Mouse (Mus musculus): ENCODE data around the gene Lpp. TPM values are rescaled to one million over a fixed set of nuclear protein-coding genes. Genes with fewer than 3 reads are reported as not detected.

The Lpp gene
- polyA plus RNA-seq, 1 experiment = 0.09 TPM

DNA sequence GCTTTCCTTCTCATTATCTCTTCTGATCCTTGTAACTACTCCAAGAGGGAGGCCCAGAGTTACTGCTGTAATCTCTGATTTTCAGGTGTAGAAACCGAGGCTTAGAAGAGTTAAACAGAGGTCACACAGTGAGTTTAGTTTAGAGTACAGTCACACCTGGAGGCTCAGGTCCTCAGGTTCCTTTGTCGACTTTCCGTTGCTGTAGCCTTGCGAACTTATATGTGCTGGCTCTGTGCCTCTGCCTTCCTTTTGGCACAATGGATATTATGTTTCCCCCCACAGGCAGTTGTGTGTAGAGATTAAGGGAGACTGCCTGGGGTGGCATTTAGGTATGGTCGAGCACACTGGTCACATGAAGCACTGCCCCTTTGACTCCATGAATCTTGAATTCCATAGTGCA lies 50.2 kb downstream of the Lpp start:
- Histone ChIP-seq H3K36me3 (replicated peaks; ENCODE audit: low read length) (no peaks in the 10 kb centered on the region), H3K4me3 (replicated peaks) (no peak overlapping the region), H3K9me3 (no peaks in the 10 kb centered on the region), H3K4me1 (peaks cover 15% of the 10 kb centered on the region), H3K27me3 (replicated peaks) (peaks cover 5% of the 10 kb centered on the region)
- TF ChIP-seq FLI1 (IDR thresholded peaks at IDR 0.05; ENCODE audit: low read length) = no peak
- no peak for TF ChIP-seq GATA1 (IDR thresholded peaks at IDR 0.05; ENCODE audit: borderline replicate concordance, low read length)

DNA sequence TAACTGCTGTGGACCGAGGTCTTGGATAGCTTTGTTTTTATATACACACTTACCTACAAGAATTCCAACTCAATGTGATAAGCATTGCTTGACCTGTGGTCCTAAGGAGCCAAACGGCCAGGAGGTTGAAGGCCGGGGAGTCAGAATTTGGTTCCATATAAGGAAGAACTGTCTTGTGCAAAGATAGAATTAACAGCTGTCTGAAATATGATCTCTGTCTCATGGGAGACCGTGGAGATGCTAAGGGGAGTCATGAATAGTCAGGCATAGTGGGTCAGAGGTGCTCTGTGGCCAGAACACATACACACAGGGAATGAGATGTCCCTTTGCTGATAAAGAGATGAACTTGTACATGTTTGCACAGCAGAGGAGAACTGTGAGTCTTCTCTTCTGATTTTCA lies 51.5 kb downstream of the Lpp start:
- no peaks in the 10 kb centered on the region for H3K9me3 ChIP-seq
- H3K4me1 ChIP-seq = peaks cover 22% of the 10 kb centered on the region
- peaks cover 5% of the 10 kb centered on the region for H3K27me3 ChIP-seq (replicated peaks)
- TF ChIP-seq GATA1 (IDR thresholded peaks at IDR 0.05; ENCODE audit: borderline replicate concordance, low read length) (no peak), FLI1 (IDR thresholded peaks at IDR 0.05; ENCODE audit: low read length) (no peak)
- H3K4me3 ChIP-seq (replicated peaks) = no peak overlapping the region
- no peaks in the 10 kb centered on the region for H3K36me3 ChIP-seq (replicated peaks; ENCODE audit: low read length)

DNA sequence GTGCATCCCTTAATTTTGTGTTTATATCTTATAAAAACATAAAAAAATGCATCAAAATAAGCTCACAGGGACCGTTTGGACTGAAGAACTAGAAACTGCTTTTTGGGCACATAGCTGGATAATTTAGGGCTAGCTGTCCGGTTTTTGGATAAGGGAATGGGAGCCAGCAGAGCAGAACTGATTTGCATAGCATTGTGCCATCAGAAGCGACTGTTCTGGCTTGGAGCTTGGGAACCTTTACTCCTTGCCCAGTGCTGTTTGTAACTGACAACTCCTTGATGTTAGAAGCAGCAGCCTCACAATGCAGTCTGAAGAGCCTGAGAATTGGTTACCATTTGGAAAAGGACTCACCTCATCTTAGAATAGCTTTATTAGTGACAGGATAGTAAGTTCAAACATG lies 52.2 kb downstream of the Lpp start:
- Histone ChIP-seq H3K36me3 (replicated peaks; ENCODE audit: low read length) (no peaks in the 10 kb centered on the region), H3K27me3 (replicated peaks) (peaks cover 5% of the 10 kb centered on the region), H3K4me1 (peaks cover 22% of the 10 kb centered on the region), H3K9me3 (no peaks in the 10 kb centered on the region), H3K4me3 (replicated peaks) (no peak overlapping the region)
- no peak for TF ChIP-seq FLI1 (IDR thresholded peaks at IDR 0.05; ENCODE audit: low read length)
- TF ChIP-seq GATA1 (IDR thresholded peaks at IDR 0.05; ENCODE audit: borderline replicate concordance, low read length) = no peak

DNA sequence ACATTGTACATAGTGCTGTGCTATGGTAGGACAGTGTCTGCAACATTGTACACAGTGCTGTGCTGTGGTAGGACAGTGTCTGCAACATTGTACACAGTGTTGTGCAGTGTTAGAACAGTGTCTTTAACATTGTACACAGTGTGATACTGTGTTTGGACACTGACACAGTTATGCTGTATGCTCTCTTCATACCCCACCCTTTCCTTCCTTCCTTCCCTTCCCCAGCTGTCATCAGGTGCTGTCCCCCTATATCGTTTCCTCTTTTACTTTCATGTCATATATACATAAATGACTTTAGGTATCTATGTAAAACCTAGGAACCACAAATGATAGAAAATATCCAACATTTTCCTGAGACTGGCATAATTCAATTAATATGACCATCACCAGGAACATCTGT lies 53.1 kb downstream of the Lpp start:
- H3K36me3 ChIP-seq (replicated peaks; ENCODE audit: low read length) = no peaks in the 10 kb centered on the region
- H3K27me3 ChIP-seq (replicated peaks) = peaks cover 5% of the 10 kb centered on the region
- H3K4me1 ChIP-seq = peaks cover 22% of the 10 kb centered on the region
- H3K4me3 ChIP-seq (replicated peaks) = peak overlapping the region; percentile 53
- H3K9me3 ChIP-seq = no peaks in the 10 kb centered on the region
- no peak for TF ChIP-seq FLI1 (IDR thresholded peaks at IDR 0.05; ENCODE audit: low read length)
- TF ChIP-seq GATA1 (IDR thresholded peaks at IDR 0.05; ENCODE audit: borderline replicate concordance, low read length) = no peak

DNA sequence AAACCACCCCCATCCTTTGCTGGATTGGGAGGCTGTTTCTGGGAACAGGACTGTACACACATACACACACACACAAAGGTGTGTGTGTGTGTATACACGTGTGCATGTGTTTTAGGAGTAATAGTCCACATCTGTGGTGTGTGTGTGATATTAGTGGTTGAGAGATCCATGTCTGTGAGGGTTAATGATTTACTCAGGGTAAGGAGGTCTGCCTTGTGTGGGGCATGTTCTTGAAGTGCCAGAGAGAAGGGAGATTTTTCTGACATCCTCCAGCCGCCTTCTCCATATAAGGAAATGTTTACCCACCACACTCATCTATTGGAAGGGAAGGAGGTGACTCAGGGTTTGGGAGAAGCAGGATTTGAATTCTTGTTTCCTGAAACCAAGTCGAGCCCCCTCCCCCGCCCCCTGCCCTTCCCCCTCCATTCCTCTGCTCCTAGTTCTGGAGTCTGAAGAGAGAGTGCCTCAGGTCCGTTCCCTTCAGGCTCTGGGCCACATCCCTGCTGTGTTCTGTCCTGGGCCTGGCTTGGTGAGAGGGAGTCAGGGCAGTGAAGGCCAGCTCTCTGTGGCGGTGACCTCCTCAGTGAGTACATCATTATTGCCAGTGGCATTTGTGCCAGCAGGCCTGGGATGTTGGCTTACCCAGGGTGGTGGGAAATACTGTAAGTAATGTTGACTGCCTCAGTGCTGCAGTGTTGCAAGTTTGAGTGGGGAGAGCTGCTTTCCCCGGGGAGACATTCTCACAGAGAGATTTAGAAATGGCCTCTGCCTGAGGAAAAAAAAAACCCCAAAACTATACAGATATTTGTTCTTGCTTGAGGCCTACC lies 54.6 kb downstream of the Lpp start:
- no peaks in the 10 kb centered on the region for H3K9me3 ChIP-seq

DNA sequence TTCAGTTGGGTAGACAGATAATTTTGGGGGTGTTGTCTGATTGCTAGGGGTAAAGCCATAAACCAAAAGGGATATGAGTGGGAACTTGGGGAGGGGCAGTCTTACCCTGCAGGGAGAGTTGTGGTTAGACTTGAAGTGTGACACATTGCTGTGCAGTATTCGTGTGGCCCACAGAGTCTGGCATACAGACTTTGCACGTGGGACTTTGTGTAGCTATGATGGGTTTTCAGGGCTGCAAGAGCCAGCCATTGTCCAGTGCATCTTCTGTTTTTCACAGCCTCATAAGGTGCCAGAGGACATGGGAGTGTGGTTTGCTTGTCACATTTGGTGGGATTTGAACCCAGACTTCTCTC lies 55.2 kb downstream of the Lpp start:
- Histone ChIP-seq H3K27me3 (replicated peaks) (peaks cover 8% of the 10 kb centered on the region), H3K4me1 (peaks cover 31% of the 10 kb centered on the region), H3K9me3 (no peaks in the 10 kb centered on the region), H3K4me3 (replicated peaks) (no peak overlapping the region), H3K36me3 (replicated peaks; ENCODE audit: low read length) (no peaks in the 10 kb centered on the region)
- TF ChIP-seq GATA1 (IDR thresholded peaks at IDR 0.05; ENCODE audit: borderline replicate concordance, low read length) (no peak), FLI1 (IDR thresholded peaks at IDR 0.05; ENCODE audit: low read length) (no peak)

More for the DNA sequence above, 54.6 kb downstream of the Lpp start:
- peaks cover 6% of the 10 kb centered on the region for H3K27me3 ChIP-seq (replicated peaks)
- peaks cover 29% of the 10 kb centered on the region for H3K4me1 ChIP-seq
- no peaks in the 10 kb centered on the region for H3K36me3 ChIP-seq (replicated peaks; ENCODE audit: low read length)
- peak overlapping the region; percentile 40 for H3K4me3 ChIP-seq (replicated peaks)
- no peak for TF ChIP-seq FLI1 (IDR thresholded peaks at IDR 0.05; ENCODE audit: low read length)
- no peak for TF ChIP-seq GATA1 (IDR thresholded peaks at IDR 0.05; ENCODE audit: borderline replicate concordance, low read length)

DNA sequence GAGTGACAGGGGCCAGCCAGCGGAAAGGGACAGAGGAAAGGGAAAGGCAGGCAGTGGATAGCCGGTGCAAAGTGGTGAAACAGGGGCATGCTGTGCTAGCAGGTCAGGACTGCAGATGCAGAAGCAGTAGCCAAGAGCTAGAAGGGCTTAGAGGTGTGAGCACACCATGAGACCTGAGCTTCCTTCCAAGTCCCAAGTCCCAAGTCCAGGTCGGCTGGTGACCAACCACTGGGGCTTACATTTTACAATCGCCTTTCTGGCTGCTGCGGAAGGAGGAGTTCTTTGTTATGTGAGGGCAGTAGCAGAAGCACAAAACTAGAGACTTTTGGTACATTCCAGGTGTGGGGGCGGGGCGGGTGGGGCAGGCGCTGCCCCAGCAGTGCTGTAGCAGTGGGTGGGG lies 56.5 kb downstream of the Lpp start:
- Histone ChIP-seq H3K36me3 (replicated peaks; ENCODE audit: low read length) (no peaks in the 10 kb centered on the region), H3K4me1 (peaks cover 31% of the 10 kb centered on the region)
- TF ChIP-seq FLI1 (IDR thresholded peaks at IDR 0.05; ENCODE audit: low read length) = no peak
- no peak for TF ChIP-seq GATA1 (IDR thresholded peaks at IDR 0.05; ENCODE audit: borderline replicate concordance, low read length)

DNA sequence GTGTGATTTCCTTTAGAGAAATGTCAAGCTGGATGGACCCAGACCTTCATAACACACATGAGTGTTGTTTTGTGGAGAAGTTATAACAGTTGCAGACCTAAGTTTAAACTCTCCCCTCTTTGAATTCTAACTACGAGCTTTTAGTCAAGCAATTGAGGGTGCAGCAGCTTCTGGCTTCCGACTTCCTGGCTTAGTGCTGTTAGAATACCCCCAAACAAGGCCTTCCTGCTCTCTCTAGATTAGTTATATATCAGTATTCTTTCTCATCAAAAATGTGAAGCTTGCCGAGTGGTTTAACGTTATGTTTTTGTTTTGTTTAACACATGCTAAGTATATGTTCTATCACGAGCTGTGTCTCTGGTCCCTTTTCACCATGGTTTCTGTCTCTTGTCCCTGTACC lies 56.9 kb downstream of the Lpp start:
- no peaks in the 10 kb centered on the region for H3K36me3 ChIP-seq (replicated peaks; ENCODE audit: low read length)
- TF ChIP-seq FLI1 (IDR thresholded peaks at IDR 0.05; ENCODE audit: low read length) = no peak
- TF ChIP-seq GATA1 (IDR thresholded peaks at IDR 0.05; ENCODE audit: borderline replicate concordance, low read length) = no peak
- peaks cover 31% of the 10 kb centered on the region for H3K4me1 ChIP-seq
- H3K27me3 ChIP-seq (replicated peaks) = peaks cover 6% of the 10 kb centered on the region
- no peaks in the 10 kb centered on the region for H3K9me3 ChIP-seq
- H3K4me3 ChIP-seq (replicated peaks) = no peak overlapping the region

More for the DNA sequence above, 56.5 kb downstream of the Lpp start:
- Histone ChIP-seq H3K4me3 (replicated peaks) (no peak overlapping the region), H3K9me3 (no peaks in the 10 kb centered on the region), H3K27me3 (replicated peaks) (peaks cover 8% of the 10 kb centered on the region)

DNA sequence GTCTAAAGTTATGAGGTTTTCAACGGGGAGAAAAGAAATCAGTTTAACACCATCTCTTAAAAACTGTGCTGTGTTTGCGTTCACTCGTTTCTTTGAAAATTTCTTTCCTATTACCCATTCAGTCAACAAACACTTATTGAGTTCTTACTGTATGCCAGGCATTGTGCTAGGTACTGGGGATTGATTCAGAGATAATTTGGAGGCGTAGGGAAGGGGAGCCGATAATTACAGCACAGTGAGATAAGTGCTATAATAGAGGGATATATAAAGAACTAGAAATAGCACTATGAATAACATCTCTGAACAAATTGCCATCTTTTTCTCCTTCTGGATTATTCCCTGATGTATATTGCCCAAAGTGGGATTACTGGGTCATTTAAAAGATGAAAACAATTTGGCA lies 57.8 kb downstream of the Lpp start:
- H3K27me3 ChIP-seq (replicated peaks) = peaks cover 6% of the 10 kb centered on the region
- peaks cover 31% of the 10 kb centered on the region for H3K4me1 ChIP-seq
- TF ChIP-seq FLI1 (IDR thresholded peaks at IDR 0.05; ENCODE audit: low read length) (no peak), GATA1 (IDR thresholded peaks at IDR 0.05; ENCODE audit: borderline replicate concordance, low read length) (no peak)

DNA sequence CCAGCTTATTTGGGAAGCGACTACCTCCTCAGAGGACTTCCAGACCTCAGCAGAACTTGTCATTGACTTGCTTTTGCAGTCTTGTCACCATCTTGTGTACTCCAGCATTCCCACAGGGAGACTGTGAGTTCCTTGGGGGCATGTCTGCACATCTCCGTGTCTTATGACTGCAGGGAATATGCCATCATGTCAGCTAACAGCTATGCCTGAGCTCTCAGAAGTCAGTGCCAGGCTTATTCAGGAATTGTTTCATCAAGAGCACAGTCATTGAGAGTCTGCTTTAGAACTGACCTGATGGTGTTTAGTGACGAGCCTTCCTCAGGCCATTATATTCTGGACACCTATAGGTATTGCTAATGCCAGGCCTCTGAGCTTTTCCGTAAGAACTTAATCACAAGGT lies 60.2 kb downstream of the Lpp start:
- Histone ChIP-seq H3K9me3 (no peaks in the 10 kb centered on the region), H3K27me3 (replicated peaks) (peaks cover 6% of the 10 kb centered on the region), H3K4me3 (replicated peaks) (no peak overlapping the region), H3K36me3 (replicated peaks; ENCODE audit: low read length) (no peaks in the 10 kb centered on the region), H3K4me1 (peaks cover 16% of the 10 kb centered on the region)
- TF ChIP-seq FLI1 (IDR thresholded peaks at IDR 0.05; ENCODE audit: low read length) = no peak
- no peak for TF ChIP-seq GATA1 (IDR thresholded peaks at IDR 0.05; ENCODE audit: borderline replicate concordance, low read length)

More for the DNA sequence above, 57.8 kb downstream of the Lpp start:
- H3K9me3 ChIP-seq = no peaks in the 10 kb centered on the region
- H3K4me3 ChIP-seq (replicated peaks) = no peak overlapping the region
- H3K36me3 ChIP-seq (replicated peaks; ENCODE audit: low read length) = no peaks in the 10 kb centered on the region

Data from megakaryocyte, embryonic 14.5 days (primary cell).